Mouse (Mus musculus) ovary, postnatal 14 days (tissue): ENCODE measurements around the gene Map2k7.

ENCODE experiments used
- DNase-seq: peaks from one replicate; pipeline ENCODE4 v3.0.0; 2022; ENCODE audit warnings: low spot score

Gene Map2k7

DNA sequence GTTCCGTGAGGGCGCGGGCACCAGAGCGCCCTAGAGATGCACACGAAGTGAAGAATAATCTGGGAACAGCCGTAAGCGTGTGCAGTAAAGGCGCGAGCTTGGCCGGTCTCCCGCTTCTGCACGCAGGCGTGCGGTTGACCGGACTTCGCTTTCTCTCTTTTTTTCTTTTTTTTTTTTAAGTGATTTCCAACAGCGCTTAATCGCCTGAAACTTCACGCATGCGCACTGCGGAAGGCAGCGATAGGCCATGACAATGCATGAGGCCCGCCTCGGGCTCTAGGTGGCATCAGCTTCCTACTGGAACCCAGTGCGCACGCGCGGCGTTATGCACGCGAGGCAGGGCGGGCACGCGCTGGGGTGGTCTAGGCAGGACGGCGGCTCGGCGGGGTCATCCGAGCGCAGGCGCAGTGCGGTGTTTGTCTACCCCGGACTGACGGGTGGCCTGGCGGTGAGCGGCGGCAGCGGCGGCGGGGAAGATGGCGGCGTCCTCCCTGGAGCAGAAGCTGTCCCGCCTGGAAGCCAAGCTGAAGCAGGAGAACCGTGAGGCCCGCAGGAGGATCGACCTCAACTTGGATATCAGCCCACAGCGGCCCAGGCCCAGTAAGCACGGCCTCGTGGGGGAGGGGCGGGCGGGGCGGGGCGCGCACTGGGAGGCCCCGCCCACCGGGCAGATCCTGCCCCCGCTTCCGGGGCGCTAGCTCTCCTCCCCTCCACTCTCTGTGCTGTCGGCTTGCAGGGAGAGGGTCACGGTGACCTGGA lies at the start of gene Map2k7, which contains the start of gene Gm49320:
Gene Map2k7 (plus strand): TSS at position 307 of the 759 bp plus-strand sequence.
Gene Gm49320 (plus strand): TSS at position 432 of the 759 bp plus-strand sequence.
- peak; percentile 99 for DNase-seq

DNA sequence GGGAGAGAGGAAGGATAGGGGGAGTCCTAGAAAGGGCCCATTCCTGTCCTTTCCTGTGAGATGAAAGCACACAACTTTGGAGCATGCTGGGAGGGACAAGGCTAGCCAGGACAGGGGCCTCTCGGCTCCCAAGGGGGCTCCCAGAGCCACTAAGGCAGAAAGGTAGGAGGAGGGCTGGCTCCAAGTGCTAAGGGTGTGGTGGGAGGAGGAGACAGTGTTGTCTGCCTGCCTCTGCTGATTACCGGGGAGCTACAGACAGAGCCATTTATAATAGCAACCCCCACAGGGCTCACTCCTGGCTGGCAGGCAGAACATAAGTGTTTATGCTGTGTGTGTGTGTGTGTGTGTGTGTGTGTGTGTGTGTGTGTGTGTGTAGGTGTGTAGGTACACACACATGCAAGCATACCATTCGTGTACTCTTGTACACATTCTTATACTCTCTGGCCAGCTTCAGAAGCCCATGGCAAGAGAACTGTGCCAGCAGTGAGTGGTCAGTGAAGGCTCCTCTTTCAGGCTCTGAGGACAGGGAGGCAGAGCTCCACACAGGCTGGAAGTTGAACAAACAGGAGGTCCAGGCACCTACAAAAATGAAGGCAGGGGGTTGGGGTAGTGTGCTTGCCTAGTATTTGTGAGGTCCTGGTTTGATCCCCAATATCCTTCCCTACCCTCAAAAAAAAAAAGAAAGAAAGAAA lies 49.4 kb upstream of the Map2k7 start:
- no peak for DNase-seq

DNA sequence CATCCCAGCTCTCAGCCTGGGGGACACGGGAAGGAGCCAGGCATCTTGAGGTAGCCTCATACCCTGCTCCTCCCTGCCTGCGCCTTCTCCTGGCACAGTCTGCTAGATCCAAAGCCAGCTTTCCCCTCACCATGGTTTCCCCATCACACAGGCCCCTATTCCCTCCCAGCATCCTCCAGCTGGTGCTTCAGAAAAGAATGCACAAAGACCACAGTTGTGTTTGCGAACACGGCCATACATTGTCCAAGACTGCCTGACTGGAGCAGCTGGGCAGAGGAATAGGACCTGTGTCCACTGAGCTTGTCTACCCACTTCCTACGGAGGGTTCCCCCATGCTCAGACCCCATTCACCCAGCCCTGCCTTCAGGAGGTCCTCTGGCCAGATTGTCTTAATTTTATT lies 46.2 kb upstream of the Map2k7 start:
- DNase-seq = no peak

- peak; percentile 87 for DNase-seq
Observed at GRCm38 (mm10) chr8:4192807-4193587, 45.5 kb upstream of the Map2k7 start.

DNA sequence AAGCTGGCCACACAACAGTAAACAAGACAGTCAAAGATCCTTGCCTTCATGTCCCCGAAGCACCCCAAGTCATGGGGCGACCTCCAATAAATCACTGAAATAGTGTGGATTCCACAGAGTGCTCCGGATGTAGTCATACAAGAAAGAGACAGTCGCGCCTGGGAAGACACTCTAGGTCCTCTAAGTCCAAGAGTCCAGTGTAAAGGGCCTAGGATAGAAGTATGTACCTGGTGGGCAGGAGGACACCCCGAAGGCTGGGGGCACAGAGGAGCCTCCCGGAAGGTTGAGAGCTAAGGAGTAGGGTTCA lies 45.0 kb upstream of the Map2k7 start:
- no peak for DNase-seq

DNA sequence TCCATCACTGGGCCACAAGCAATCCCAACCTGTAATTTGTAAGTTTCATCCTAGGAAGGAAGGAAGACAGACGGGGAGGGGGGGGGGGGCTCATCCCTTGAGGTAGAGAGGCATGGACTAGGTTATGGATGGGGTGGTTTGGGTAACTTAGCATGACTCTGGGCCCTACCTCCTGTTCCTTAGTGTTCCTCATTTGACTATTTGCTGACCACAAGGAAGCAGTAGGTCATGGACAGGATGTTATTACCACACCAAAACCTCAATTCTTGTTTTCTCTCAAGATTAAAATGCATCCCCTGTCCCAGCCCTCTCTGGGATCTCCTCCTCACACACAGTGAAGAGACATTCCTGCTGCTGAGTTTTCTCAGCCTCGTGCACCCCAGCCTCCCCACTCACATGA lies 37.2 kb upstream of the Map2k7 start:
- no peak for DNase-seq

DNA sequence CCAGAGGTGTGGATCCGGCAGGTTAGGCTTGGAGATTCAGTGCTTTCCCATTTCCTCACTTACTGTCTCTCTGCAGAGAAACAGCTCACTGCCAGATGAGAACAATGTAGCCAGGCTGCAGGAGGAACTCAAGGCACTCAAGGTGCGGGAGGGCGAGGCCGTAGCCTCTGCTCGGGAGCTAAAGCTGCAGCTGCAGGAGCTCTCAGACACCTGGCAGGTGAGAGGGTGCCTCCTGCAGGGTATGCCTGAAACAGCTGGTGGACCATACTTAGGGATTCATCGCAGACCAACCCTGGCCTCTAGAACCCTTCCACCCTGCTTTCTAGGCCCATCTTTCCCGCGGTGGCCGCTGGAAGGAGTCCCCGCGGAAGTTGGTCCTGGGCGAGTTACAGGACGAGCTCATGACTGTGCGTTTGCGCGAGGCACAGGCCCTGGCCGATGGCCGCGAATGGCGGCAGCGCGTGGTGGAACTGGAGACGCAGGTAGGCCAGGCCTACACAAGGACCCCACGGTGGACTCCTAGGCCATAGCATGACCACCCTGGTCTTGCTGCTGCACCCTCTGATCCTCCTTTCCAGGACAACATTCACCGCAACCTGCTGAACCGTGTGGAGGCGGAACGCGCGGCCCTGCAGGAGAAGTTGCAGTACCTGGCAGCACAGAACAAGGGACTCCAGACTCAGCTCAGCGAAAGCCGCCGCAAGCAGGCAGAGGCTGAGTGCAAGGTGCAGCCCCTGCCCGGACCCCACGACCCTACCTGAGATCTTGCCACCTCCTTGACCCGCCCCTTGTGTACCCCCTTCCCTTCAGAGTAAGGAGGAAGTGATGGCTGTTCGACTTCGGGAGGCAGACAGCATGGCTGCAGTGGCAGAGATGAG lies 33.1 kb upstream of the Map2k7 start:
- no peak for DNase-seq

DNA sequence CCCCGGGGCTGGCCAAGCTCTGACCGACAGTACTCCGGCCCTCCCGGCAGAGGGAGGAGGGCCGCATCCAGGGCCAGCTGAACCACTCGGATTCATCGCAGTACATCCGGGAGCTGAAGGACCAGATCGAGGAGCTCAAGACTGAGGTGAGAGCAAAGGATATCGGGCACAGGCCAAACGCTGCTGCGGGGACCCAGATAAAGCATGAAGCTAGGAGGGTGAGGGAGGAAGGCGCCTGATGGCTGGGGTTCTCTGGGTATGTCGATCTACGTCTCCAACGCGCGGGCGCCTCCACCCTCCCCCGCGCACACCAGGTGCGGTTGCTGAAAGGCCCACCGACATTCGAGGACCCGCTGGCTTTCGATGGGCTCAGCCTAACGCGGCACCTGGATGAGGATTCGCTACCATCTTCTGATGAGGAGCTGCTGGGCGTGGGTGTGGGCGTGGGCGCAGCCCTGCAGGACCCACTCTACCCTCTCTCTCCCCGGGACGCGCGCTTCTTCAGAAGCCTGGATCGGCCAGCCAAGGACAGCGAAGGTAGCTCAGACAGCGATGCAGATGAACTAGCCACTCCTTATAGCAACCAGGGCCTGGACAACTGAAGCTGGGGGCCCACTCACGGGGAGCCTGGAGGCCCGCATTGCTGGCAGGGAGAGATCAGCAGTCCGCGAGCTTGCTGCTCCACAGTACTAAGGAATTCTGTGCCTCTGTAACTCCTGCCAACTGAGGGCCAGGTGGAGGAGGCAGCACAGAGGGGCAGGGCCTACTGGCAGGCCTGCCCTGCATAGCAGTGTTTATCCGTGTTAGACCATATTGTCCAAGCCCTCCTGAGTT lies 32.1 kb upstream of the Map2k7 start:
- no peak for DNase-seq

GRCm38 (mm10) chr8:4207016-4207350 lies 31.6 kb upstream of the Map2k7 start:
- no peak for DNase-seq

DNA sequence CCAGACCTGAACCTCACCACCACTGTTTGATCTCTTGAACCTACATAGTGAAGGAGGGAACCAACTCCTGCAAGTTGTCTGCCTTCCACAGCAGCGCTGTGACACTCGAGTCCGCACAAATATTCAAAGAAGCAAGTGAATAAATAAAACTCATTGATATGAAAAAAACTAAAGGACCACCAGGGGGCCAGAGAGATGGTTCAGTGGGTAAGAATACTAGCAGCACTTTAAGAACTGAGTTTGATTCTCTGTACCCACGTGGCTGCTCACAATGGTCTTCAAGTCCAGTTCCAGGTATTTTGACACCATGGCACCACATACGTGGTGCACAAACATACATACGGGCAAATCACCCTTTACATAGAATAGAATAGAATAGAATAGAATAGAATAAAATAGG lies 27.4 kb upstream of the Map2k7 start:
- DNase-seq = no peak

GRCm38 (mm10) chr8:4212809-4213209 lies 25.7 kb upstream of the Map2k7 start:
- no peak for DNase-seq

DNA sequence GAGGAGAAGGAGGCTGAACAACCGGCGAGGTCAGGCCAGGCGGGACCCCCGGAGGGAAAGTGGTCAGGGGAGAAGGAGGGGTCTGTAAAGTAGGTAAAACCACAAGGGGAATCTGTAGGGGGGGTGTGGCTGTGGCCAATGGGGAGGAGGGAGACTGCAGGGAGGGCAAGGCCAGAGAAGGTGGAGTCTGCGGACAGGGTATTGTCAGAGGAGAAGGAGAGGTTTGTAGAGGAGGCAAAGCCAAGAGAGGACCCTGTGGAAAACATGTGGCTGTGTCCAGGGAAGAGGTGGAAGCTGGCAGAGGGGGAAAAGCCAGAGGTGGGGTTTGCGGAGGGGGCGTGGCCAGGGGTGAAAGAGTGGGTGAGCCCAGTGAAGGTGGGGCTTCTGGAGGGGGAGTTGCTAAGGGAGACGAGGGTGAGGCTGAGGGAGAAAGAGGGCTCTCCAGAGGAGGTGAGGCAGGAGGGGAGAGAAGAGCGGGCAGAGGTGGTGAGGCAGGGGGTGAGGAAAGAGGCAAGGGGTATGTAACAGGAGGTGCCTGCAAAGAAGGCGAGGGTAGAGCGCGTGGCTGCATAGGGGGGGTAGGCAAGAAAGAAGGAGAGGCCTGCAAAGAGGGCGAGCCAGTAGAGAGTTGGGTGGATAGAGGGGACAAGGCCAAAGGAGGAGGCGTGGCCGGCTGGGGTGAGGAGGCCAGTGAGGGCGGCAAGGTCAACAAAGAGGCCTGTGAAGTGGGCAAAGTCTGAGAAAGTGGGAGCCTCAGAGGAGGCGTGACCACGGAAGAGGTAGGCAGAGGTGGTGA lies 25.1 kb upstream of the Map2k7 start:
- DNase-seq = peak; percentile 59

DNA sequence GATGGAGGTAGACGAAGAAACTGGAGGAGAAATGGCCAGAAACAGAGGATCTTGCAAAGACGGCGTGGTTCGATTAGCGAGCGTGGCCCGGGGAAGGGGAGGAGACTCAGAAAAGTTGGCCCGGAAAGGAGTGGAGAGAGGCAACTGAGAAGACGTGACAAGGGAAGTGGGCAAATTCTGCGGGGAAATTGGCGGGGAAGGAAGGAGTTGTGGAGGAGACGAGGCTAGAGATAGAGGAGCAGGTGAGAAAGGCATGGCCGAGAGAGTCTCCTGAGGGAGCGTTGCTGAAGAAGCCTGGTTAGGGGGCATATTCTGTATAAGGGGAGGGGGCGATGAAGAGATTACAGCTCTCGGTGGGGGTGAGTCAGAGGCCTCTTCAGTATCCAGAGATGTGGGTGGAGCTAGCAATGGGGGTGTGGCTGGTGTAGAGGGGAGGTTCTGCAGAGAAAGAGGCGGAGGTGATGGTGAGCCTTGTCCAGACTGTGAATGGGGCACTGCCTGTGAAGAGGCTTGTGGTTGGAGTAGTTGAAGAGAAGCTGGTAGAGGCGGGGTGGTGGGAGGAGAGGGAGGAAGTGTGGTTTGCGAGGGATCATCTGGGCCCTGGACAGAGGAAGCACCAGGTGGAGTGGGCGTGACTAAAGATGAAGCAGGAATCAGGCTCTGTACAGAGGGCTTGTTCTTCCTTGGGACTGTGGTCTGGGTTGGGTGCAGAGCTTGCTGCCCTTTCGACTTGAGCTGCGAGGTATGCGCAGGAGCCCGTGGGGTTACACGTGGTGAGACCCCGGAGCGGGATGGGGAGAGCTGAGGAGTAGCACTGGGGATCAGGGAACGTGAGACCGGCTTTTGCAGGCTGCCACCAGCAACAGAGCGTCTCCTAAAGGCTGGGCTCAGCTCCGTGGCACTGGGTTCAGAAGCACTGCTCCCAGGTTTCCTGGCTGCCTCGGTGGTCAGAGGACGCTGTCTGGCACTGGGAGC lies 24.2 kb upstream of the Map2k7 start:
- no peak for DNase-seq

GRCm38 (mm10) chr8:4216296-4216695 lies 22.2 kb upstream of the Map2k7 start:
- no peak for DNase-seq

DNA sequence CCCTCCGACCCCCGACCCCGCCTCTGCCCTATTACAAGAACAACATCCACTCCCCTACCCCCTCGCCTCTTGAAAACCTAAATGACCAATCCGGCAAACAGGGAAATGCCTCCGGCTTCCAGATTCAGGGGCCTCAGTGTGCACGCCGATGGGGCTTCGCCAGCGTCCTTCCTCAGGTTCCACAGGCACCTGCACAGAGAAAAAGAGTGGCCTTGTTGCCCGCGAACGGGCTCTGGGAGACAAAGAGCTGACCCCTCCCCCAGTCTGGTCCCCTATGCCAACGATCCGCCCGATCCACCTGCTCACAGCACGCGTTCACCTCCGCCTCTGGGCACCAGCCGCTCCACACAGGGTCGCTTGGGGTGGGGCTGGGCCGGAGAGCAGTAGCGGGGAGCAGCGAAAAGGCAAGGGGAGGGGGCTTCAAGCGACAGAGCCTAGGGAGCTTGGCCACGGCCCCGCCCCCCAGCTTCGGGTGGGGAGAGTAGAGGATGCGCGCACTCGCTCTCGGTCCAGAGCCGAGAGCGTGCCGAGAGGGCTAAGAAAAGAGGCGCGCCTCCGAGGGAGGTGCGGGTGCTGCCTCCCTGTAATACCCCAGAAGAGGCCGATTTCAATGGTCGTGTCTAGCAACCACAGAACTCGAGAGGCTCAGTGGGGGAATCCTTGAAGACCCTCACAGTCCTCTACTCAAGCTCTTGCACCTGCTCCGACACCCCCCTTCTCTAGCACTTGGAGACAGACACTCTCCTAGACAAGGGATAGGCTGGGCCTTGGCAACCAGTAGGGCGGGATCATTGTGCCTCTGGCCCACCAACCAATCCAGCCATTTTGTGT lies 21.5 kb upstream of the Map2k7 start, which contains the start of gene Prr36:
Gene Prr36 (minus strand): TSS at position 669 of the 831 bp plus-strand sequence.
- DNase-seq = no peak

DNA sequence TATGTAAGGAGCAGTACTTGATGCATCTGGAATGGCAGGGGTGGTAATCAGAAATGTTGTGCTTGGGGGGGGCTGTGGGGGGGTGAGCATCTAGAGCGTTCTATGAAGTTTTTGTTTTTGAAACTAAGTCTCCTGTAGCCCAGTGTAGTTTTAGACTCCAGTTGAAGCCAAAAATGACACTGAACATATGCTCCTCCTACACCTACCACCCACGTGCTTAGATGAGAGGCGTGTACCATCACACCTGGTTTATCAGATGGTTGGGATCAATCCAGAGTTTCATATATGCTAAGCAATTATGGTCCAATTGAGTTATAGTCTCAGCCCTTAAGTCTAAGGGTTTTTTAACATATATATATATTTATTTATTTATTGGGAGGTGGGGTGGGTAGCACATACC lies 18.9 kb upstream of the Map2k7 start:
- DNase-seq = no peak

GRCm38 (mm10) chr8:4222059-4222458 lies 16.5 kb upstream of the Map2k7 start:
- DNase-seq = no peak

DNA sequence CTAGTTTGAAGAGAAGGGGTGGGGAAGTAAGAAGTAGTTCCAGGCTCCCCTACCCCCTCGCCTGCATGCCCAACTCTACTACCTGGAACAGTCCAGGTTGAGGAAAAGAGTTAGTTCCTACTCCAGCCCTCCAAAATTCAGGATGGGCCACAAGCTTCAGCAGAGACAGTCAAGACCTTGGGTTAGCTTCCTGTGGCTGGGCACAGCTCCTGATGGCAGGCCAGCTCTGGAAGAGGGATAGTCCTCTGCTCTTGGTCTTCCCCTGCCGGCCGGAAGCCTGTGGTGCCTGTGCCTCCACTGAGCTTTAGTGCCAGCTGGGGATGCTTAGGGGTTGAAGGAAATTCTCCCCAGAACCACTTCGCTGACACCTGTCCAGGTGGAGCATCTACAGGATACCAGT lies 12.2 kb upstream of the Map2k7 start:
- no peak for DNase-seq
